Mouse (Mus musculus) testis, adult 2 months (tissue): Measurements from ENCODE around the gene Nsun2.

Experiments
- CTCF ChIP-seq: fragments of 200-500 bp; IDR thresholded peaks from 2 replicates; pipeline ENCODE4 v1.5.1; 2012; ENCODE audit warnings: low read depth, mild to moderate bottlenecking, inconsistent platforms, low read length, moderate library complexity; ENCODE audit not compliant: control insufficient read depth, insufficient read depth, insufficient replicate concordance
- POLR2A ChIP-seq: fragments of 200-500 bp; IDR thresholded peaks from 2 replicates; pipeline ENCODE4 v1.6.1; 2012; ENCODE audit warnings: low read depth, mild to moderate bottlenecking, inconsistent platforms, low read length, moderate library complexity; ENCODE audit not compliant: control insufficient read depth

DNA sequence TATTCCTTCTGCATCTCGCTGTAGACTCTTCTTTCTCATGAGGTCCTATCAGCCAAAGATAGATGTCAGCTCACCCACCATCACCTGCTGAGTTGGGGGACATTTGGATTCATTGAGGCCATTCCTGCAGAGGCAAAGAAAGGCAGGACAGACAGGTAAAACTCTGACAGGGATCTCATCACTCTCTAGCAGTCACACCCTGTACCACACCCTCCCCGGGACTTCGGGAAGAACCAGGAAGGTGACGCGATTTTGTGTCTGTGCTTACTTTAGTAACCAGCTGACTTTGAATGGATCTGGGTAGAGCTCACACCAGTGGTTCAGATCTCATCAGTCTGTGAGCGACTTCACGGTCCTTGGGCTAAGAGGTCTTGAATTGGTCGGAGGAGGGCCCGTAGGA is 112.9 kb downstream of the Nsun2 start:
- TF ChIP-seq CTCF = no peak
- no peak for TF ChIP-seq POLR2A
